9 mouse cellular contexts compared by ENCODE assay signal in the genomic region with DNA sequence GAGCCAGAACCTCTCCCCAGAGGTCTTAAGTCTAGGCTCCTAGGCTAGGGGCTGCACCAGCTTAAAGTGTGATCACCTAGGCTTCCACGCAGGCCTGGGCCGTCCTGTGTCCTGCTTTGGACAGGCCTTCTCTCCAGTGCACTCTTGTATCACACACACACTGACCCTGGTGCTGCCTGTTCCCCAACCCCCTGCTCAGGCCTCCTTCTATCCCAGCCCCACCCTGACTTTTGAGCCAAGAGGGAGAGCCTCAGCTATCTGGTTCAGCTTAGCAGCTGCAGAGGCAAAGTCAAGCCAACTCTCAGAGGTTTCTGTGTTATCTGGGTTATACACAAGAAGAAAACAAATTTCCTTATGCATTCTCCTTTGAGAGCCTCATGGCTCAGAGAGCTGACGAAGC. TPM values are rescaled to one million over a fixed set of nuclear protein-coding genes. Genes with fewer than 3 reads are reported as not detected.
DNase-seq lines count a peak whose midpoint lies in the region; ATAC-seq and TF ChIP-seq lines count a peak whose summit lies in the region.
"Had no signal": no experiment of that assay in that cellular context is flagged by ENCODE, and none has a peak within 500 bp of the region (broad histone marks: within the 10 kb centered on the region; RNA-seq: fewer than 3 reads in every experiment).

No protein-coding gene starts in this region.

- H3K4me2 ChIP-seq in limb, embryonic 15.5 days: no peak overlapping the region

- peak overlapping the region; percentile 71 for H3K27ac ChIP-seq in limb, embryonic 15.5 days
- H3K27ac ChIP-seq in forebrain, embryonic 10.5 days: no peak overlapping the region
- H3K27ac ChIP-seq in cerebellum, adult 2 months (ENCODE audit: insufficient read depth, low read length): no peak overlapping the region

- H3K27me3 ChIP-seq in limb, embryonic 15.5 days: 0 out of 2 replicates have a peak, but pooled peaks cover 3% of the 10 kb centered on the region
- no peaks in the 10 kb centered on the region for H3K27me3 ChIP-seq in forebrain, embryonic 10.5 days (ENCODE audit: poor library complexity, severe bottlenecking)
- H3K27me3 ChIP-seq in cerebellum, adult 2 months (ENCODE audit: control insufficient read depth, insufficient read depth, low read length): no peaks in the 10 kb centered on the region

- no peak for TF ChIP-seq CTCF in cerebellum, adult 2 months (IDR thresholded peaks at IDR 0.05; ENCODE audit: borderline replicate concordance, insufficient read depth, low read depth, low read length)

- peak; percentile 40 for DNase-seq in adrenal gland, postnatal 10 days
- DNase-seq in adrenal gland, postnatal 14 days: no peak
- peak; percentile 79 for DNase-seq in urinary bladder, postnatal 14 days (ENCODE audit: low spot score)
- no peak for DNase-seq in urinary bladder, adult 2 months (ENCODE audit: low spot score)
- DNase-seq in spleen, postnatal 4 days (ENCODE audit: low spot score in 2 of 2): no peak
- no peak for DNase-seq in forebrain, embryonic 10.5 days (ENCODE audit: extremely low spot score, low spot score)
- no peak for DNase-seq in cerebellum, adult 2 months

- 79% methylated on average over 3 of the region's 3 CpGs for WGBS in limb, embryonic 15.5 days
- WGBS in forebrain, embryonic 10.5 days: 93% methylated on average over 3 of the region's 3 CpGs
- WGBS in cerebellum, adult 2 months: 96% methylated on average over 3 of the region's 3 CpGs

- no peak; the same call in 1 of the 2 replicates for ATAC-seq in limb, embryonic 15.5 days (ENCODE audit: insufficient number of reproducible peaks, low FRiP score, low TSS enrichment, low read depth)

- peaks cover 10% of the 10 kb centered on the region; the same call in 1 of the 2 replicates for H3K36me3 ChIP-seq in limb, embryonic 15.5 days
- no peaks in the 10 kb centered on the region for H3K36me3 ChIP-seq in forebrain, embryonic 10.5 days (replicated peaks)

- no peak for TF ChIP-seq POLR2A in cerebellum, adult 2 months (IDR thresholded peaks at IDR 0.05; ENCODE audit: borderline replicate concordance, insufficient read depth, low read length)

- H3K9me3 ChIP-seq in limb, embryonic 15.5 days: no peaks in the 10 kb centered on the region
- H3K9me3 ChIP-seq in forebrain, embryonic 10.5 days: no peaks in the 10 kb centered on the region
- H3K9me3 ChIP-seq: megakaryocyte, embryonic 14.5 days had no signal

- no peak overlapping the region for H3K4me3 ChIP-seq in limb, embryonic 15.5 days
- no peak overlapping the region for H3K4me3 ChIP-seq in forebrain, embryonic 10.5 days
- no peak overlapping the region for H3K4me3 ChIP-seq in cerebellum, adult 2 months (replicated peaks; ENCODE audit: insufficient read depth, low read depth, low read length)
- H3K4me3 ChIP-seq: megakaryocyte, embryonic 14.5 days had no signal

- H3K9ac ChIP-seq in limb, embryonic 15.5 days: no peak overlapping the region

- H3K4me1 ChIP-seq in limb, embryonic 15.5 days: peaks cover 74% of the 10 kb centered on the region
- H3K4me1 ChIP-seq in forebrain, embryonic 10.5 days: peaks cover 61% of the 10 kb centered on the region
- peaks cover 38% of the 10 kb centered on the region for H3K4me1 ChIP-seq in cerebellum, adult 2 months (ENCODE audit: control insufficient read depth, insufficient read depth, low read length)

RNA-seq across cellular contexts. Expression of gene Lrrc32, which starts 11.4 kb away (rescaled TPM):
- total RNA-seq in adrenal gland, postnatal 10 days (2021): 10 to 100 TPM; 15.2 to 17.3 TPM
- total RNA-seq in adrenal gland, postnatal 14 days (2021): 14.0 and 18.4 TPM in 2 replicates
- polyA plus RNA-seq in urinary bladder, adult 2 months (2012; rRNA removed): 12.6 and 17.6 TPM in 2 replicates
- polyA plus RNA-seq in limb, embryonic 15.5 days (2015; fragmentation: Nextera tagmentation; extraction: Ambion mirVana): 8.4 and 8.8 TPM in 2 replicates
- polyA plus RNA-seq in forebrain, embryonic 10.5 days (2016; fragmentation: Nextera tagmentation; extraction: Ambion mirVana): 4.7 and 4.8 TPM in 2 replicates
- polyA plus RNA-seq in cerebellum, adult 2 months (2012; rRNA removed): 2.2 and 2.5 TPM in 2 replicates

Comparison
In these comparisons a context has a peak if more than half of its experiments do, and no peak if none do; other contexts are left out.
1. DNase-seq: peak in adrenal gland, postnatal 10 days (single experiment) and urinary bladder, postnatal 14 days (single experiment); none in adrenal gland, postnatal 14 days (single experiment), urinary bladder, adult 2 months (single experiment), spleen, postnatal 4 days (0 of 2), forebrain, embryonic 10.5 days (single experiment) and cerebellum, adult 2 months (0 of 2).